Mouse (Mus musculus) CD4-positive naive resting alpha-beta T cell, adult 76 days (primary cell): ENCODE measurements around the gene 4933406M09Rik. TPM values are rescaled to one million over a fixed set of nuclear protein-coding genes. Genes with fewer than 3 reads are reported as not detected.

Source experiments
- total RNA-seq: library from RNA; stranded (reverse); gene quantifications from one replicate; pipeline ENCODE4 v1.2.4, GENCODE M21; 2023

The 4933406M09Rik gene
- total RNA-seq = not detected

DNA sequence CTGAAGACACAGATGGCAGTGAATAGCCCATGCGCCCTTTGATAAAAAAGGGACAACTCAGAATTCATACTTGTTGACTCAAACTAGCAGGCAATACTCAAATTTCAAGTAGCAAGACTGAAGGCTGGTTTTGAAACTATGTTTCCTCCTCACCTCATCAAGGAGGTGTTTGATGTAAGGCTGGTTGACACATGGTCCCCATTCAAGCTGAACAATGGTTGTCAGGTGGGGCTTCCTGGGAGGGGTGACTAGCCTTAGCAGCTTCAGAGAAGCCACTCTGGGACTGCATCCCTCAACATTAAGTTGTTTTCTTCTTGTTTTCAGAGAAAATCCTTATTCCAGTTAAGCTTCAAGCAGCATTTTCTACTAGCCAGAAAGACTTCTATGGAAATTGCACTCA lies at the start of gene 4933406M09Rik:
TSS of gene 4933406M09Rik (plus strand) at position 275 of the 400 bp plus-strand sequence.

DNA sequence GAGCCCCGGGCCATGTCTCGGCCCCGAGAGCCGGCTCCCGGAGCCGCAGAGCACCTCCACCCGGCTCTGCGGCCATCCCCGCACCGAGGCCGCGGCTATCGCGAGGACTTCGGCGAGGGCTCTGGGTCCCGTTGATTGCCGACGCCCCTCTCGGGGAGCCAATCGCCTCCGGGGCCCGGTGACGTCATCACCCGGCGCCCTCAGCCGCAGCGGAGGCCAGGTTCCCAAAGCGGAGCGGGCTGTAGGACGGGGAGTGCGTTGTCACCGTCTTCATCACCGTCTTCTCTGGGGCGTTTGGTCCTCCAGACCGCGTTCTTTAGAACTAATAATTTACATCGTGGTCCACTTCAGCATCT lies 23.9 kb upstream of the 4933406M09Rik start, which contains the start of gene Tmem183a:
TSS of gene Tmem183a (minus strand) at position 123 of the 356 bp plus-strand sequence.

DNA sequence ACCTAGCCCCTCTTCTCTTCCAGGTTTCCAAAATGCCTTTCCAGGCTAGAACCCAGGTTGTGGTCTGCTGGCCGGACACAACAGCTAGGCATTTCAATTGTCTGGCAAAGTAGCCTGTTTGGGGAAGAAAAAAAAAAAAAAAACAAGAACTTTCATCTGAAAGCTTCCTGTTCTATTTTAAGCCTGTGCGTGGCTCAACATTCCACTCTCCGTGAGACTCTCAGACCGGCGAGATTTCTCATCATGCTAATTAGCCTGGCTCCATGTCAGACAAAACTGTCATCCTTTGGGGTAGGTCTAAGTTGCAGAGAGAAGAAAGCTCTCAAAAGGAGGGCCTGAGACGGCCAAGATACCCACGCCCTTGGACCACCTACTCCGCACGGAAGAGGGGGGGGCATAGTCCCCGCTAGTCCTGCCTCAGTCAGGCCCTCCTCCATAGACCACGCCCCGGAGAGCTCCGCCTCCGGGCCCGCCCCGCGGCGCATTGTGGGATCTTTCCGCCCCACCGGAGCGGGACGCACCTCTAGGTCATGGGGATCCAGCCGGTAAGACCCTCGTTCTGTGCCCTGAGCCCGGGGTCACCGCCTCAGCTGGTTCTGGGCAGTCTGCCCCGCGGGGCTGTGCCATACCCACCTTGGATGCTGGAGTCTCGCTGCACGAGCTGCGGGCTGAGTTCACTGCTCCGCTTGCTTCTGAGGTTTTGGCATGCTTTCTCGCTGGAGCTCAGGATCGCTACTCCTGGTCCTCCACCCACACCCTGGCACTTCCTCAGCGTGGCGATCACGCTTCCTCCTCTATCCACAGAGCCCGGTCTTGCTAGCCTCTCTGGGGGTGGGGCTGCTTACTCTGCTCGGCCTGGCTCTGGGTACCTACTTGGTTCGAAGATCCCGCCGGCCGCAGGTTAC lies 20.0 kb downstream of the 4933406M09Rik start, which contains the start of gene Cyb5r1:
TSS of gene Cyb5r1 (plus strand) at position 51 of the 905 bp plus-strand sequence.

DNA sequence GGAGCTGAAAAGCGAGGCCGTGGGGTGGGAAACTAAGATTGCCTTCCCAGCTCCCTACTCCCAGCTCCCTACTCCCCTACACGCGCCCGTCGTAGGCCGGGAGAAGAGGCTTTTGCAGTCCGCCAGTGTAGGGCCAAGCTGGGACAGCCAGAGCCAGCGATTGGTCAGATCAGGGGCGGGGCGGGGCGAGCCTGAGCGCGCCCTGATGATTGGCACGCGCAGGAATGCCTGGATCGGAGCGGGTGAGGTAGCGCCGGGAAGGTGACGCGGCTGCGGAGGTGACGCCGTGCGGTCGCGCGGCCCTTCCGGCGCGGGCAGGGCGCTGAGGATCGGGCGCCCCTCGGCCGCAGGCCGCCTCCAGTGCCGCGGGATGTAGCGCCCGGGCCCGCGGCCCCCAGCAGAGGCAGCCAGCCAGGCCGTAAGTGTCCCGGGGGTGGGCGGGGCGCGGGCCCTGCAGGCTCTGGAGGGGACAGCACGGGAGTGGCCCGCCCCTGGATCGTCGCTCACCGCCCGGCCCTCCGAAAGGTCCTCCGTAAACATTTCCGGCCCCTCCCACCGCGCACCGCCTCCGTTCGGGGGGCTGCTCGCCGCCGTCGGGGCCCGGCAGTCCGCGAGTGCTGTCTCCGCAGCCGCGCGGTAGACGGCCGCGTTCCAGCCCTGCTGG lies 29.6 kb downstream of the 4933406M09Rik start, which contains the start of gene Adipor1:
TSS of gene Adipor1 (plus strand) at position 211 of the 664 bp plus-strand sequence.

Other genes starting within 250 kb of the 4933406M09Rik start
- gene Chil1, start 203.8 kb upstream of the 4933406M09Rik start, total RNA-seq = not detected
- not detected for gene Mybph, start 192.5 kb upstream of the 4933406M09Rik start, total RNA-seq
- not detected for gene Adora1, start 150.5 kb upstream of the 4933406M09Rik start, total RNA-seq
- not detected for gene Myog, start 96.0 kb upstream of the 4933406M09Rik start, total RNA-seq
- 1.3 TPM for gene Ppfia4, start 53.0 kb upstream of the 4933406M09Rik start, total RNA-seq
- 77.3 TPM for gene Tmem183a, start 24.0 kb upstream of the 4933406M09Rik start, total RNA-seq
- gene Cyb5r1, start 19.6 kb downstream of the 4933406M09Rik start, total RNA-seq = 9.9 TPM
- gene Adipor1, start 29.4 kb downstream of the 4933406M09Rik start, total RNA-seq = 73.8 TPM
- gene Klhl12, start 69.6 kb downstream of the 4933406M09Rik start, total RNA-seq = 46.4 TPM
- gene Rabif, start 108.7 kb downstream of the 4933406M09Rik start, total RNA-seq = 21.4 TPM
- not detected for gene Mgat4e, start 163.7 kb downstream of the 4933406M09Rik start, total RNA-seq
- gene Kdm5b, start 174.2 kb downstream of the 4933406M09Rik start, total RNA-seq = 68.2 TPM